Mouse (Mus musculus): ENCODE data around the gene Agap2.

- TF ChIP-seq GATA1 (IDR thresholded peaks at IDR 0.05; ENCODE audit: borderline replicate concordance, low read length), result no peak
- no peak for TF ChIP-seq FLI1 (IDR thresholded peaks at IDR 0.05; ENCODE audit: low read length)
Measured at GRCm38 (mm10) chr10:127066519-127067018, 8.5 kb upstream of the Agap2 start.
